Mouse (Mus musculus): ENCODE data around the gene Sptb. TPM values are rescaled to one million over a fixed set of nuclear protein-coding genes. Genes with fewer than 3 reads are reported as not detected.

Gene Sptb
- polyA plus RNA-seq, 1 experiment from 2014 or later: 0.06 TPM

DNA sequence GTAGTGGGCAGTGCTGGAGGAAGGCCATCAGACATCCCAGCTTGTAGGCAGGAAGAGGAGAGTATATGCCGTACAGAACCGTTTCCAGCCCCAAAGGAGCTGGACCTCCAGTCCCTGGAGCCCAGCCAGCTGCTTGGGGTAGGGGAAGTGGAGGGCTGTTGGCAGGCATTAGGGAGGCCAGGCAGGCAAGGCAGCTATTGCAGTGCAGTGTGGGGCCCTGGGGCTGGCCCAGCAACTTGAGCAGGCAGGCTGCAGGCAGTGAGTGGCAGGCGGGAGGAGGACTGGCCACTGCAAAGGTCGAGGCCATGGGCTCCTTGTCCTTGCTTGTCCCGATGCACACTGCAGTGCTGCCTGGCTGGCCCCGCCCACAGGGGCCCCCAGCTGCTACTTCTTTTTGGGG is 127.5 kb downstream of the Sptb start:
- Histone ChIP-seq H3K79me2 (ENCODE audit: inconsistent target) (no peaks in the 10 kb centered on the region), H3K27ac (no peak overlapping the region), H3K36me3 (ENCODE audit: inconsistent target) (peaks cover 8% of the 10 kb centered on the region; the same call in 1 of the 2 replicates), H3K4me3 (ENCODE audit: inconsistent target) (no peak overlapping the region)
- WGBS (ENCODE audit: missing documents): 15% methylated on average over 6 of the region's 6 CpGs

DNA sequence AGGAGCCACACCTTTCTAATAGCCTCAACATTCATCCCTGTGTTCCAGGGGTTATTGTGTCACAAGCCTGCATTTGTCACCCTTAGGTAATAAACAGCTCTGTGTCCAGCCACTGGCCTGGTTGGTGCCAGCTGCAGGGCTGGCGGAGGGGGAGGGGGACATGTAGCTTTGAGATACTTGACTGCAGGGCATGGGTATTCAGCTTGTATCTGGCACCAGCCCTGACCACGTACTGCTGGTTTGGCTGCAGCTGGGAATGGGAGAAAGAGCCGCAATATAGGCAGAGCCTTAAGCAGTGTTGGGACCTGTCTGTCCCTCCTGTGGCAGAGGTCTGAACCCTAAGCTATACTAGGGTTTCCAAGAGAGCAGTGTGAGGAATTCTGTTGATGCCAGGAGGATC is 128.2 kb downstream of the Sptb start:
- peaks cover 15% of the 10 kb centered on the region for H3K36me3 ChIP-seq (ENCODE audit: inconsistent target)
- H3K79me2 ChIP-seq (ENCODE audit: inconsistent target): no peaks in the 10 kb centered on the region
- no peak overlapping the region for H3K27ac ChIP-seq
- WGBS (ENCODE audit: missing documents): 92% methylated on average over 3 of the region's 3 CpGs
- no peak overlapping the region for H3K4me3 ChIP-seq (ENCODE audit: inconsistent target)

GRCm38 (mm10) chr12:76579806-76580205 is 130.5 kb downstream of the Sptb start:
- 100% methylated on average over 1 of the region's 1 CpGs for WGBS (ENCODE audit: missing documents)
- Histone ChIP-seq H3K79me2 (ENCODE audit: inconsistent target) (no peaks in the 10 kb centered on the region), H3K27ac (no peak overlapping the region), H3K36me3 (ENCODE audit: inconsistent target) (peaks cover 34% of the 10 kb centered on the region), H3K4me3 (ENCODE audit: inconsistent target) (no peak overlapping the region)

DNA sequence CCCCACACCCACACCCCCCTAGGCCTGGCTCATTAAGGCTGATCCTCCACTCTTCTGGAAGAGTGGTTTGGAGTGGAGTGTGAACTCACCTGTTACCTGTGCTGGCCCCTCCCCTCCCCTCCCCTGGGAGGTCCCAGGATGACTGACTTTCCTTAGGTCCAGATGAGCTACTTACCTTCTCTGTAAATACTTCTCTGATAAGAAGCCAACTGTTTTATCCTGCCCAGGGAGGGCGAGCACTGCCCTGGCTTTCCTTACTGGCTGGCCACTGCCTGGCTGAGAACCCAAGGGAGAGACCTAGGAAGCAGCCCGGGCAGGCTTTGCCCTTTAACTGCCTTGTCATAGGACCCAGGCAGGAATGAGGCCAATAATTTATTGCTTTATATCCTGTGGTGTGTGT is 131.9 kb downstream of the Sptb start:
- H3K36me3 ChIP-seq (ENCODE audit: inconsistent target): peaks cover 38% of the 10 kb centered on the region
- H3K27ac ChIP-seq: no peak overlapping the region
- H3K4me3 ChIP-seq (ENCODE audit: inconsistent target): no peak overlapping the region
- no peaks in the 10 kb centered on the region for H3K79me2 ChIP-seq (ENCODE audit: inconsistent target)
- 79% methylated on average over 2 of the region's 2 CpGs for whole genome bisulfite sequencing (ENCODE audit: missing documents)

GRCm38 (mm10) chr12:76577858-76578257 is 132.5 kb downstream of the Sptb start:
- Histone ChIP-seq H3K4me3 (ENCODE audit: inconsistent target) (no peak overlapping the region), H3K79me2 (ENCODE audit: inconsistent target) (no peaks in the 10 kb centered on the region), H3K36me3 (ENCODE audit: inconsistent target) (peaks cover 40% of the 10 kb centered on the region), H3K27ac (no peak overlapping the region)
- 88% methylated on average over 16 of the region's 16 CpGs for WGBS (ENCODE audit: missing documents)

GRCm38 (mm10) chr12:76576806-76577205 is 133.5 kb downstream of the Sptb start:
- Histone ChIP-seq H3K27ac (no peak overlapping the region), H3K79me2 (ENCODE audit: inconsistent target) (no peaks in the 10 kb centered on the region), H3K36me3 (ENCODE audit: inconsistent target) (peaks cover 51% of the 10 kb centered on the region), H3K4me3 (ENCODE audit: inconsistent target) (no peak overlapping the region)
- 99% methylated on average over 8 of the region's 8 CpGs for WGBS (ENCODE audit: missing documents)

GRCm38 (mm10) chr12:76576061-76576460 is 134.3 kb downstream of the Sptb start:
- Histone ChIP-seq H3K27ac (no peak overlapping the region), H3K4me3 (ENCODE audit: inconsistent target) (no peak overlapping the region), H3K79me2 (ENCODE audit: inconsistent target) (no peaks in the 10 kb centered on the region), H3K36me3 (ENCODE audit: inconsistent target) (peaks cover 58% of the 10 kb centered on the region)
- 97% methylated on average over 7 of the region's 9 CpGs for WGBS (ENCODE audit: missing documents)

- no peaks in the 10 kb centered on the region for H3K79me2 ChIP-seq (ENCODE audit: inconsistent target)
- 98% methylated on average over 6 of the region's 6 CpGs for WGBS (ENCODE audit: missing documents)
- no peak overlapping the region for H3K4me3 ChIP-seq (ENCODE audit: inconsistent target)
- H3K36me3 ChIP-seq (ENCODE audit: inconsistent target): peaks cover 69% of the 10 kb centered on the region
- no peak overlapping the region for H3K27ac ChIP-seq
Observed at GRCm38 (mm10) chr12:76574815-76575214, 135.5 kb downstream of the Sptb start.

DNA sequence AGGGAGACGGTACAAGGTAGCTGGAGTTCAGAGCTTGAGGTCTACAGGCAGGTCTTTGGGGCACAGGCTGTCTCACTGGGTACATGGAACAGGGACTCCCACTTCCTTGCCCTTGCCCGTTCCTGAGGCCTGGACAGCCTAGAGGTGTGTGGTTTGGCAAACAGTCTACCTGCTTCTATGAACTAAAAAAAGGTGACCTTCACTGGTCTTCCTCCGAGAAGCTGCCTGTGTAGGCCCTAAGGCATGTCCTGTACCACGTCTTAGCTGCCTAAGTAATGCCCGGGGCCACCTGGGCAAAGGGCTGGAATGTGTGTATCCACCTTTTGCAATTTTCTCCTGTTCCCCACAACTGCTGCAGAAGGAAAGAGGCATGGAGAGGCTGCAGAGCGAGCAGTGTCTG is 137.0 kb downstream of the Sptb start:
- H3K79me2 ChIP-seq (ENCODE audit: inconsistent target): no peaks in the 10 kb centered on the region
- no peak overlapping the region for H3K4me3 ChIP-seq (ENCODE audit: inconsistent target)
- H3K27ac ChIP-seq: no peak overlapping the region
- H3K36me3 ChIP-seq (ENCODE audit: inconsistent target): peaks cover 71% of the 10 kb centered on the region
- WGBS (ENCODE audit: missing documents): 100% methylated on average over 6 of the region's 6 CpGs

DNA sequence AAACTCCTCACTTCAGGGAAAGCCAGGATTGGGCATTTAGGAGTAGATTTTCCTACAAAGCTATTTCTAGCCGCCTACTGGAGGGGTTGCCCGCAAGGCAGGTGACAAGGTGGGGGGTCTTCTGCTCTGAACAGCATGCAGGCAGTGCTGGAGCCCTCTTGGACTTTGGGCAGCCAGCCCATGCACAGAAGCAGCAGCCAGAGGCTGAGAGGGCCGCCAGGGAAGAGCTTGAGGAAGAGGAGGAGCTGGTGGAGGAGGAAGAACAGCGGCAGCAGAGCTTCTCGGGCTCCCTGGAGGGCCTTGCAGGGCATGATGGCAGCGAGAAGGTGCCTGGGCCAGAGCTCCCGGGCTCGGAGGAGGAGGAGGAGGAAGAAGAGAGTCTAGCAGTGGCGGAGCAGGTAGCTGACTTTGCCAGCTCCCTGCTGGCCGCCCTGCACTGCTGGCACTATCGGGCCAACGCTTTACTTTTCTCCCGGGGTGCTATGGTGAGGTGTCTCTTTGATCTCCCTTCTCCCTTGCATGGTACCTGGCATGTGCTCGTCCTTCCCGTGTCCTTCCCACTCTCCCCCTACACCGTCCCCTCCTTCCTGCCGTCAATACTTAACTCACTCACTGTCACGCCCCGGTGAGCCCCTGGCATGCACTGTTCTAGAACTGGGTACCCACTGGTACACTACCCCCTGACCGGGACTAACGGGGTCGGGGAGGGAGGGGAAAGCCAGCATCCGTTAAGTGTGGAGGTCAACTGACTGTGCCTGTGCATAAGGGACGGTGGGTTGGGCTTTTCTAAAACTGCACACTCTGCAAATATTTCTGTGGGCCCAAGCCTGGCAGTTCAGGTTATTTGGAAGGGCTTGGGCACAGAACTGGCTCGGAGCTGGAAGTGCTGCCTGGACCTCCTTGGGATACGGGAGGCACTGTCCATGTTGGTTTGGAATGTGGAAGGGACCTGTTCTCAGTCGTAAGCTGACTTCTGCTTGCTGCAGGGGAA is 137.8 kb downstream of the Sptb start:
- peaks cover 65% of the 10 kb centered on the region for H3K36me3 ChIP-seq (ENCODE audit: inconsistent target)
- H3K27ac ChIP-seq: no peak overlapping the region
- H3K79me2 ChIP-seq (ENCODE audit: inconsistent target): no peaks in the 10 kb centered on the region
- WGBS (ENCODE audit: missing documents): 93% methylated on average over 27 of the region's 27 CpGs
- no peak overlapping the region for H3K4me3 ChIP-seq (ENCODE audit: inconsistent target)

DNA sequence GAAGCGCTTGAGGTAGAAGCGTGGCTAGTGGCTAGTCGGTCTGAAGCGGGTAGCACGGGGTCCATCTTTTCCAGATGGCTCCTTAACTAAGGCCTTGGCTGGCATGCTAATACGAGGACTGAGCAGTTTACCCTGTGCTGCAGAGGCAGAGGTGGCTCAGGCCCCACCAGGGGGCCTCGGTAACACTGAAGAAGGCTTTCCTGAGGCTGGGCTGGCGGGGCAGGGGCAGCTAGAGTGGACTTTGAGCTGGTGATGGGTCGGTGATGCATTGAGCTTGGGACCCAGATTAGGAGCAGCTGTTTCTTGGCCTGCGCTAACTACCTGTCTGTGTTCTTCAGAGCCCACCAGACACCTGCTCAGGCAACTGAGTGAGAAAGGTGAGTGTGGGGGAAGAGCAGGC is 139.1 kb downstream of the Sptb start:
- WGBS (ENCODE audit: missing documents): 96% methylated on average over 9 of the region's 10 CpGs

GRCm38 (mm10) chr12:76570221-76570940 is 140.0 kb downstream of the Sptb start:
- no peak overlapping the region for H3K4me3 ChIP-seq (ENCODE audit: inconsistent target)
- H3K27ac ChIP-seq: no peak overlapping the region
- peaks cover 65% of the 10 kb centered on the region for H3K36me3 ChIP-seq (ENCODE audit: inconsistent target)
- 98% methylated on average over 9 of the region's 9 CpGs for WGBS (ENCODE audit: missing documents)
- no peaks in the 10 kb centered on the region for H3K79me2 ChIP-seq (ENCODE audit: inconsistent target)

More for the DNA sequence above, 139.1 kb downstream of the Sptb start:
- Histone ChIP-seq H3K36me3 (ENCODE audit: inconsistent target) (peaks cover 65% of the 10 kb centered on the region), H3K27ac (no peak overlapping the region), H3K79me2 (ENCODE audit: inconsistent target) (no peaks in the 10 kb centered on the region), H3K4me3 (ENCODE audit: inconsistent target) (no peak overlapping the region)

GRCm38 (mm10) chr12:76566284-76566683 is 144.1 kb downstream of the Sptb start:
- no peak overlapping the region for H3K4me3 ChIP-seq (ENCODE audit: inconsistent target)
- 94% methylated on average over 10 of the region's 10 CpGs for WGBS (ENCODE audit: missing documents)
- H3K36me3 ChIP-seq (ENCODE audit: inconsistent target): peaks cover 78% of the 10 kb centered on the region
- H3K27ac ChIP-seq: no peak overlapping the region
- no peaks in the 10 kb centered on the region for H3K79me2 ChIP-seq (ENCODE audit: inconsistent target)

GRCm38 (mm10) chr12:76562196-76562595 is 148.2 kb downstream of the Sptb start:
- Histone ChIP-seq H3K36me3 (ENCODE audit: inconsistent target) (peaks cover 70% of the 10 kb centered on the region), H3K27ac (no peak overlapping the region), H3K4me3 (ENCODE audit: inconsistent target) (no peak overlapping the region), H3K79me2 (ENCODE audit: inconsistent target) (peaks cover 30% of the 10 kb centered on the region)
- WGBS (ENCODE audit: missing documents): 98% methylated on average over 4 of the region's 4 CpGs

DNA sequence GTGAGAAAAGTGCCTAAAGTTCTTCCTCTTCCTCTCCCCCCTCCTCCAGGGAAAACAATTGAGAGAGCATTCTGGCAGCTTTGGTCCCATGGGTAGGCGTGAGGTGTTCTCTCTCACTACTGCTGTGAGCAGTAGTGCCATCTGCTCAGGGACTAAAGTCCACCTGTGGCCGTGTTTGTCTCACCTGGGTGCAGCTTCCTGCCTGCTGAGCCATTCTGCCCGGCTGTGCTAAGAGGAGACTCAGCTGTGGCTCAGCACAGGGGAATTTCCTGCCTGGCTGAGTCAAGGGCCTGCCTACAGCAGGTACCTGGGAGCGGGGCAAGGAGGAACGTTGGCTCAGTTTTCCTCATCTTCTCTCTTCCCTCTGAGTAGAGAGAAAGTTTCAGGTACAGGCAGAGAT is 152.1 kb downstream of the Sptb start:
- 85% methylated on average over 5 of the region's 5 CpGs for WGBS (ENCODE audit: missing documents)
- H3K27ac ChIP-seq: no peak overlapping the region
- no peak overlapping the region for H3K4me3 ChIP-seq (ENCODE audit: inconsistent target)
- peaks cover 70% of the 10 kb centered on the region for H3K79me2 ChIP-seq (ENCODE audit: inconsistent target)
- peaks cover 30% of the 10 kb centered on the region for H3K36me3 ChIP-seq (ENCODE audit: inconsistent target)

Data from macrophage (primary cell).